23 mouse cellular contexts compared by ENCODE assay signal in genomic region chr8:80669277-80669901, GRCm38 (mm10). TPM values are rescaled to one million over a fixed set of nuclear protein-coding genes. Genes with fewer than 3 reads are reported as not detected.
DNase-seq lines count a peak whose midpoint lies in the region; ATAC-seq and TF ChIP-seq lines count a peak whose summit lies in the region.
"Had no signal": no experiment of that assay in that cellular context is flagged by ENCODE, and none has a peak within 500 bp of the region (broad histone marks: within the 10 kb centered on the region; RNA-seq: fewer than 3 reads in every experiment).

No protein-coding gene starts in this region.

- H3K27me3 ChIP-seq in lung, embryonic 15.5 days = no peaks in the 10 kb centered on the region
- H3K27me3 ChIP-seq in forebrain, postnatal 0 days (ENCODE audit: insufficient read depth, low read length) = no peaks in the 10 kb centered on the region
- H3K27me3 ChIP-seq: embryonic facial prominence, embryonic 12.5 days; forebrain, embryonic 15.5 days; heart, embryonic 15.5 days; limb, embryonic 13.5 days; midbrain, embryonic 15.5 days had no signal

- H3K36me3 ChIP-seq in lung, embryonic 15.5 days = no peaks in the 10 kb centered on the region
- no peaks in the 10 kb centered on the region for H3K36me3 ChIP-seq in forebrain, postnatal 0 days (ENCODE audit: insufficient read depth)
- H3K36me3 ChIP-seq: embryonic facial prominence, embryonic 12.5 days; forebrain, embryonic 15.5 days; heart, embryonic 15.5 days; limb, embryonic 13.5 days; midbrain, embryonic 15.5 days had no signal

- no peaks in the 10 kb centered on the region for H3K9me3 ChIP-seq in lung, embryonic 15.5 days
- H3K9me3 ChIP-seq in forebrain, postnatal 0 days (ENCODE audit: low read length) = no peaks in the 10 kb centered on the region
- H3K9me3 ChIP-seq: embryonic facial prominence, embryonic 12.5 days; forebrain, embryonic 15.5 days; heart, embryonic 15.5 days; limb, embryonic 13.5 days; megakaryocyte, embryonic 14.5 days; midbrain, embryonic 15.5 days had no signal

- H3K4me1 ChIP-seq in lung, embryonic 15.5 days = no peaks in the 10 kb centered on the region
- H3K4me1 ChIP-seq in forebrain, postnatal 0 days (ENCODE audit: insufficient read depth) = no peaks in the 10 kb centered on the region
- H3K4me1 ChIP-seq: embryonic facial prominence, embryonic 12.5 days; forebrain, embryonic 15.5 days; heart, embryonic 15.5 days; limb, embryonic 13.5 days; midbrain, embryonic 15.5 days had no signal

- ATAC-seq in lung, embryonic 15.5 days (ENCODE audit: borderline replicate concordance, extremely low read depth, low FRiP score, low TSS enrichment) = no peak
- ATAC-seq in megakaryocyte, adult 5-6 weeks (ENCODE audit: poor library complexity, severe bottlenecking) = peak; percentile 62
- ATAC-seq in forebrain, postnatal 0 days = no peak
- ATAC-seq: forebrain, embryonic 15.5 days; midbrain, embryonic 15.5 days had no signal

- WGBS in lung, embryonic 15.5 days = 42% methylated on average over 17 of the region's 17 CpGs
- WGBS in forebrain, postnatal 0 days = 80% methylated on average over 17 of the region's 17 CpGs

- no peak overlapping the region for H3K4me3 ChIP-seq in lung, embryonic 15.5 days
- no peak overlapping the region for H3K4me3 ChIP-seq in layer of hippocampus, adult 2 months
- no peak overlapping the region for H3K4me3 ChIP-seq in forebrain, postnatal 0 days (ENCODE audit: low read depth, low read length)
- H3K4me3 ChIP-seq: embryonic facial prominence, embryonic 12.5 days; forebrain, embryonic 15.5 days; heart, embryonic 15.5 days; limb, embryonic 13.5 days; megakaryocyte, embryonic 14.5 days; midbrain, embryonic 15.5 days had no signal

- peak; percentile 8 for DNase-seq in testis, postnatal 14 days (ENCODE audit: low spot score)
- DNase-seq in testis, postnatal 10 days (ENCODE audit: low spot score) = no peak
- no peak for DNase-seq in layer of hippocampus, adult 2 months (ENCODE audit: low spot score in 2 of 2)
- no peak for DNase-seq in thymus, postnatal 14 days
- DNase-seq in forebrain, postnatal 0 days = no peak
- DNase-seq: adrenal gland, postnatal 14 days; B cell, adult 2 months; cerebellum, adult 2 months; heart, adult 18-20 months; right cerebral cortex, adult 18-20 months had no signal

- peak overlapping the region; percentile 33 for H3K4me2 ChIP-seq in lung, embryonic 15.5 days
- no peak overlapping the region for H3K4me2 ChIP-seq in forebrain, postnatal 0 days (ENCODE audit: low read depth)
- H3K4me2 ChIP-seq: embryonic facial prominence, embryonic 12.5 days; forebrain, embryonic 15.5 days; heart, embryonic 15.5 days; limb, embryonic 13.5 days; midbrain, embryonic 15.5 days had no signal

- H3K9ac ChIP-seq in lung, embryonic 15.5 days = no peak overlapping the region
- no peak overlapping the region for H3K9ac ChIP-seq in forebrain, postnatal 0 days
- H3K9ac ChIP-seq: embryonic facial prominence, embryonic 12.5 days; forebrain, embryonic 15.5 days; heart, embryonic 15.5 days; limb, embryonic 13.5 days; midbrain, embryonic 15.5 days had no signal

- TF ChIP-seq CTCF in layer of hippocampus, adult 2 months (conservative IDR thresholded peaks at IDR 0.05) = no peak
- no peak for TF ChIP-seq CTCF in forebrain, postnatal 0 days (IDR thresholded peaks at IDR 0.05; ENCODE audit: low read depth)

- no peak overlapping the region for H3K27ac ChIP-seq in lung, embryonic 15.5 days
- no peak overlapping the region for H3K27ac ChIP-seq in layer of hippocampus, adult 2 months
- no peak overlapping the region for H3K27ac ChIP-seq in forebrain, postnatal 0 days (ENCODE audit: low read depth, low read length)
- H3K27ac ChIP-seq: embryonic facial prominence, embryonic 12.5 days; forebrain, embryonic 15.5 days; heart, embryonic 15.5 days; limb, embryonic 13.5 days; midbrain, embryonic 15.5 days had no signal

RNA-seq across cellular contexts. Expression of gene Frem3, which starts 58.5 kb away (rescaled TPM):
- polyA plus RNA-seq in lung, embryonic 15.5 days (2015; fragmentation: Nextera tagmentation; extraction: Ambion mirVana) = 0.11 and 0.19 TPM in 2 replicates
- not detected in 2 replicates for total RNA-seq in megakaryocyte, adult 5-6 weeks (2015)
- total RNA-seq in megakaryocyte, adult 5-6 weeks (2017) = not detected in 2 replicates
- total RNA-seq in layer of hippocampus, adult 2 months (2021) = 1 to 10 TPM; 1.7 to 1.8 TPM
- 0.14 and 0.31 TPM in 2 replicates for total RNA-seq in forebrain, postnatal 0 days (2014; rRNA removed)
- 0.08 and 0.23 TPM in 2 replicates for polyA plus RNA-seq in forebrain, postnatal 0 days (2015; fragmentation: Nextera tagmentation; extraction: Ambion mirVana)
- total RNA-seq: adrenal gland, postnatal 14 days; common myeloid progenitor, adult 5-6 weeks; gastrocnemius, adult 8-10 months; hematopoietic stem cell, adult 5-6 weeks; neutrophil, adult 5-6 weeks had no signal
- polyA plus RNA-seq: embryonic facial prominence, embryonic 12.5 days; spleen, adult 2 months had no signal
